Mouse (Mus musculus): ENCODE data around the gene Gm20662. TPM values are rescaled to one million over a fixed set of nuclear protein-coding genes. Genes with fewer than 3 reads are reported as not detected.

Gm20662 gene
- polyA plus RNA-seq (2014; fragmentation: Nextera tagmentation; extraction: Ambion mirVana): 0.55 and 0.71 TPM in 2 replicates

DNA sequence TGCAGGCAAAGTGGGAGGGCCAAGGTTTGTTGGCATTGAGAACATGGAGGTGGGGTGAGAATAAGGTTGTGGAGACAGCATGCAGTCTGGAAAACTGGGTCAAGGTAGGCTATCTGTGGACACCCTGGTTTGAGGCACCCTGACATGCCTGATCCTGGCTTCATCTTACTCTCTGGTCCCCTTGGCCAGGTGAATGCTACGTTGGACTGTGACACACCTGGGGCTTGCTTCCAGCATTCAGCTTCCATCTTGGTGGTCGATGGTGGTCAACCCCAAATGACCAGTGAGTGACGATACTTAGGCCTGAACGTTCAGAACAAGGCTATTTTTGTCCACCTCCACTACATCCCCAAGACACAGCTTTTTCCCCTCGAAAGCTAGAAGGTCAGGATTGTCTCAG, at the start of gene Gm20662:
TSS of gene Gm20662 (plus strand) at position 301 of the 400 bp plus-strand sequence.
- 78% methylated on average over 5 of the region's 5 CpGs for WGBS
- no peak within 1 kb of the TSS for H3K4me2 ChIP-seq (ENCODE audit: low read length)
- H3K9ac ChIP-seq (ENCODE audit: low read length): no peak within 1 kb of the TSS
- H3K27ac ChIP-seq (replicated peaks in 1 of 2; ENCODE audit: control insufficient read depth in 1 of 2, insufficient read depth in 1 of 2, low read depth in 2 of 2, low read length in 2 of 2): no peak within 1 kb of the TSS
- peaks cover 4 to 12% of the 10 kb centered on the region in 2 experiments; a peak in 2 of 4 replicates for H3K4me1 ChIP-seq (ENCODE audit: control insufficient read depth in 2 of 2, insufficient read depth in 2 of 2, low read length in 2 of 2)
- no peaks in the 10 kb centered on the region for H3K27me3 ChIP-seq (ENCODE audit: control insufficient read depth, insufficient read depth, low read length)
- ATAC-seq (ENCODE audit: insufficient number of reproducible peaks, insufficient read depth, low FRiP score, low read depth): no peak
- no peaks in the 10 kb centered on the region for H3K36me3 ChIP-seq (ENCODE audit: control insufficient read depth, insufficient read depth, low read length)
- H3K4me3 ChIP-seq (ENCODE audit: control insufficient read depth in 1 of 2, insufficient read depth in 1 of 2, low read depth in 1 of 2, low read length in 2 of 2): no peak within 1 kb of the TSS
- H3K9me3 ChIP-seq (ENCODE audit: control insufficient read depth, low read length): no peaks in the 10 kb centered on the region

DNA sequence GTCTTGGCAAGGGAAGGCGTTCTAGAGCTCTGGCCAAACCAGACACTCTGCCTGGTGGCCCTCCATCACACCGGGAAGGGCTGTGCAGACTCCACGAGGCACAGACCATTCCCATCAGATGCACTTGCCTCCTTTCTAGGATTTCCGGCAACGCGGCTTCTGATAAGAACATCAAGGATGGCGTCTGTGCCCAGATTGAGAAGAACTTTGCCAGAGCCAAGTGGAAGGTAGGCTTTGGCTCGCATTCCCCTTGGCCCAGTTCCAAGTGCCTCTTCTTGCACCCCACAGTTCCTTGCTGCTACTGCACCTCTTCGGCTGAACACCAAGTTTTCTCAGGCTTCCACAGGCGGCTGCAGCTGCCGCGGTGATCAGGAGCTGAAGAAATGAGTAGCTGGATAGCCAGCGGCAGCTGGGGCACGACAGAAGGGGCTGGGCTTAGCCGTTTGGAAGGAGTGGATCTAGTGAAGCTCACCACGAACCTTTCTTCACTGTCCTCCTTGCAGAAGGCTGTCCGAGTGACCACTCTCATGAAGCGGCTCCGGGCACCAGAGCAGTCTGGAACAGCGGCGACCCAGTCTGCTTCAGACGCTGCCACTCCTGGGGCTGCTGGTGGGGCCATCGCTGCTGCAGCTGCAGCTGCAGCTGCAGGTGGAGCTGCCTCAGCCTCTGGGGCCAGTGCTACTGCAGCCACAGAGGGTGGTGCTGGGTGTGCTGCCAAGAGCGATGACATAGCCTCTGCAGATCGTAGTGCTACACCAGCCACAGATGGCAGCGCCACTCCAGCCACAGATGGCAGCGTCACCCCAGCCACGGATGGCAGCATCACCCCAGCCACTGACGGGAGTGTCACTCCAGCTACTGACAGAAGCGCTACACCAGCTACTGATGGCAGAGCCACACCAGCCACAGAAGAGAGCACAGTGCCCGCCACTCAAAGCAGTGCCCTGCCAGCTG, 48.6 kb upstream of the Gm20662 start:
- H3K4me1 ChIP-seq (ENCODE audit: control insufficient read depth in 2 of 2, insufficient read depth in 2 of 2, low read length in 2 of 2): peaks cover 3 to 8% of the 10 kb centered on the region in 2 experiments; a peak in 2 of 4 replicates
- no peak overlapping the region for H3K27ac ChIP-seq (replicated peaks in 1 of 2; ENCODE audit: control insufficient read depth in 1 of 2, insufficient read depth in 1 of 2, low read depth in 2 of 2, low read length in 2 of 2)
- no peaks in the 10 kb centered on the region for H3K36me3 ChIP-seq (ENCODE audit: control insufficient read depth, insufficient read depth, low read length)
- no peak overlapping the region for H3K4me3 ChIP-seq (ENCODE audit: control insufficient read depth in 1 of 2, insufficient read depth in 1 of 2, low read depth in 1 of 2, low read length in 2 of 2)
- H3K9me3 ChIP-seq (ENCODE audit: control insufficient read depth, low read length): no peaks in the 10 kb centered on the region
- 82% methylated on average over 31 of the region's 31 CpGs for WGBS
- H3K27me3 ChIP-seq (ENCODE audit: control insufficient read depth, insufficient read depth, low read length): no peaks in the 10 kb centered on the region
- H3K4me2 ChIP-seq (ENCODE audit: low read length): no peak overlapping the region
- ATAC-seq (ENCODE audit: insufficient number of reproducible peaks, insufficient read depth, low FRiP score, low read depth): no peak
- no peak overlapping the region for H3K9ac ChIP-seq (ENCODE audit: low read length)

DNA sequence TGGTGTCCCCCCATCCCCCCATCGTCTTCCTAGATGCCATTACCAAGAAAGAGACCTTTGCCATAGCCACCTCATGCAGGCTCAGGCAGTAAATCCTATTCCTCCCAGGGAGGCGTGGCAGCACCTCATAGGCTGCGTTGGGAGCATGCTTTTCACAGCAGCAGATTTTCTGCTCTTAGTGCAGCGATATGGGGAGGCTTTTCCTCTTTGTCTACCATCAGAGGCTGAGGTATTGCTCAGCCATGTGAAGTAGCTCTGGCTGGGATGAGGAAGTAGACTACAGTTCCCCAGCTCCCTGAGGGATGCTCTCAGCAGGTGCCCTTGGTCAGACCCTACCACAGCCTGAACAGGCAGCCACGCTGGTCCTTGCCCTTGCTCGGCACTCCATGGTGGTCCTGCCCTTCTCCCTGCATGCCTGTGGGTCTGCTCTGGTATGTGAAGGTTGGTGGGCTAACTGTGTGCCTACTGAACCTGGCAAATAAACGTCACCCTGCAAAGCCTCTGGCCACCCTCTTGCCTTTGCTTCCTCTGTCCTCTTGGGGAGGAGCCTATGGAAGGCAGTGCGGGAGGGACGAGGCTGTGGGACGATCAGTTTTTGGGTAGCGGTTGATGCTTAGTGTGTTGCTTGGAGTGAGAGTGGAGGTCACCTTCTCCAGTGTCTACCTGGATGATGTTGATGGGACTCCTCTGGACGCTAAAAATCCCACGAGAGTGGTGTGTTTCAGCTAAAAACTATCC, 46.8 kb upstream of the Gm20662 start:
- 78% methylated on average over 13 of the region's 13 CpGs for WGBS
- Histone ChIP-seq H3K9ac (ENCODE audit: low read length) (no peak overlapping the region), H3K27me3 (ENCODE audit: control insufficient read depth, insufficient read depth, low read length) (no peaks in the 10 kb centered on the region), H3K27ac (replicated peaks in 1 of 2; ENCODE audit: control insufficient read depth in 1 of 2, insufficient read depth in 1 of 2, low read depth in 2 of 2, low read length in 2 of 2) (no peak overlapping the region), H3K4me1 (ENCODE audit: control insufficient read depth in 2 of 2, insufficient read depth in 2 of 2, low read length in 2 of 2) (peaks cover 3 to 8% of the 10 kb centered on the region in 2 experiments; a peak in 2 of 4 replicates), H3K9me3 (ENCODE audit: control insufficient read depth, low read length) (no peaks in the 10 kb centered on the region), H3K4me3 (ENCODE audit: control insufficient read depth in 1 of 2, insufficient read depth in 1 of 2, low read depth in 1 of 2, low read length in 2 of 2) (no peak overlapping the region), H3K4me2 (ENCODE audit: low read length) (no peak overlapping the region), H3K36me3 (ENCODE audit: control insufficient read depth, insufficient read depth, low read length) (no peaks in the 10 kb centered on the region)
- no peak for ATAC-seq (ENCODE audit: insufficient number of reproducible peaks, insufficient read depth, low FRiP score, low read depth)

DNA sequence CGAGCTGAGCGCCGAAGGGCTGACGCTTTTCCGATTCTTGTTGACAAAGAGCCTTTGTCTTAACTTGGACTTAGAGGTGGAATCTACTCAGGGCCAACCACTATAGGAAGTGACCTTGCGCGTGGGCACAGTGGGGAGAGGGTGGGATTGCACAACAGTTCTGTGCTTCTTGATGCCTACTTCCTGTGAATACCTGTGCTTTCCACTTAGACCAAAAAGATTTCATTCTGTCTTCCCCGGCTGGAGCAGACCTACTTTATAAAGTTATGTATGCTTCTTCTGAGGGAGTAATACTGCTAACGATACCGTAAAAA, 46.3 kb upstream of the Gm20662 start, which contains the start of gene Traip:
TSS of gene Traip (plus strand) at position 215 of the 314 bp plus-strand sequence.
- Histone ChIP-seq H3K4me3 (ENCODE audit: control insufficient read depth in 1 of 2, insufficient read depth in 1 of 2, low read depth in 1 of 2, low read length in 2 of 2) (peak within 1 kb of the TSS; percentile 69 to 97), H3K9ac (ENCODE audit: low read length) (peak within 1 kb of the TSS; percentile 76), H3K9me3 (ENCODE audit: control insufficient read depth, low read length) (no peaks in the 10 kb centered on the region), H3K27me3 (ENCODE audit: control insufficient read depth, insufficient read depth, low read length) (no peaks in the 10 kb centered on the region), H3K36me3 (ENCODE audit: control insufficient read depth, insufficient read depth, low read length) (no peaks in the 10 kb centered on the region), H3K4me2 (ENCODE audit: low read length) (peak within 1 kb of the TSS; percentile 75), H3K27ac (replicated peaks in 1 of 2; ENCODE audit: control insufficient read depth in 1 of 2, insufficient read depth in 1 of 2, low read depth in 2 of 2, low read length in 2 of 2) (peak within 1 kb of the TSS; percentile 61 to 88; a peak in 3 of 4 replicates), H3K4me1 (ENCODE audit: control insufficient read depth in 2 of 2, insufficient read depth in 2 of 2, low read length in 2 of 2) (peaks cover 3 to 8% of the 10 kb centered on the region in 2 experiments; a peak in 2 of 4 replicates)
- ATAC-seq (ENCODE audit: insufficient number of reproducible peaks, insufficient read depth, low FRiP score, low read depth): no peak
- 90% methylated on average over 10 of the region's 10 CpGs for WGBS

DNA sequence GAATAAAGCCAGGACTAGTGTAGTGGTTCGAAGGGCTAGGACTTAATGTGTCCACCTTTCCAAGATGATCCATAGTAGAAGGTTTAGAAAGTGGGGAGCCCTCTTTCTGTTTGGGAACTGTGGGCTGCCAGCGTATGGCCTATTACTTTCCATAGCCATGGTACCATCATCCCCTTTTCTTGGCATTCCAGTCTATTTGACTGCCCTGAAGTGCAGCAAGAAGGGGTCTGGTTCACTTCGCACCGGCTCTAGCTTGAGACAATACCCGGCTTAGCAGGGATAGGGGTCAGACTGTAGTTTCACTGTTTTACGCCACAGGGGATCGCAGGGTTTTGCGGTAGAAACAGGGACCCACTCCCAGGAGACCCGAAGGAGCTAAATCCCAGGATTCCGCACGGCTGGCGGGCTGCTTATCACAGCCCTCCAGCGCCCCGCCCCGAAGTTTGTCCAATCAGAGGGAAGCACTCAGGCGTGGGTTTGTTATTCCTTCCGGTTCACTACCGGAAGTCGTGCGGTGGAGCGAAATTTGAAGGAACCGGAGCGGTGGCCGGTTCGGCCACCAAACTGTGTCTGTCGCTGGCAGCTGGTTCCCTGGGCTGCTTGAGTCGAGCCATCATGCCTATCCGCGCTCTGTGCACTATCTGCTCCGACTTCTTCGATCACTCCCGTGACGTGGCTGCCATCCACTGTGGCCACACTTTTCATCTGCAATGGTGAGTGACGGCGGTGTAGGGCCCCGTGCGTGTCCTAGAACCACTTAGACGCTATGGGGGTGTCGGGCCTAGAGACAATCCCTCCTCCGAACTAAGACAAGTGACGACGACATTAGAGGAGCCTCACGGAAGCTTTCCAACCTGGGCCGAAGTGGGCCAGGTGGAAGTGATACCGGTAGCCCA, 45.4 kb upstream of the Gm20662 start:
- Histone ChIP-seq H3K27me3 (ENCODE audit: control insufficient read depth, insufficient read depth, low read length) (no peaks in the 10 kb centered on the region), H3K4me3 (ENCODE audit: control insufficient read depth in 1 of 2, insufficient read depth in 1 of 2, low read depth in 1 of 2, low read length in 2 of 2) (peak overlapping the region; percentile 69 to 97), H3K36me3 (ENCODE audit: control insufficient read depth, insufficient read depth, low read length) (no peaks in the 10 kb centered on the region), H3K9ac (ENCODE audit: low read length) (peak overlapping the region; percentile 76), H3K9me3 (ENCODE audit: control insufficient read depth, low read length) (no peaks in the 10 kb centered on the region), H3K4me1 (ENCODE audit: control insufficient read depth in 2 of 2, insufficient read depth in 2 of 2, low read length in 2 of 2) (peaks cover 3 to 8% of the 10 kb centered on the region in 2 experiments; a peak in 2 of 4 replicates), H3K27ac (replicated peaks in 1 of 2; ENCODE audit: control insufficient read depth in 1 of 2, insufficient read depth in 1 of 2, low read depth in 2 of 2, low read length in 2 of 2) (peak overlapping the region; percentile 61 to 88; a peak in 3 of 4 replicates), H3K4me2 (ENCODE audit: low read length) (peak overlapping the region; percentile 75)
- ATAC-seq (ENCODE audit: insufficient number of reproducible peaks, insufficient read depth, low FRiP score, low read depth): peak; percentile 79; the same call in 1 of the 2 replicates
- 14% methylated on average over 45 of the region's 45 CpGs for WGBS

GRCm38 (mm10) chr9:107955613-107956289, 40.4 kb upstream of the Gm20662 start:
- Histone ChIP-seq H3K9ac (ENCODE audit: low read length) (no peak overlapping the region; the same call in 1 of the 2 replicates), H3K9me3 (ENCODE audit: control insufficient read depth, low read length) (no peaks in the 10 kb centered on the region), H3K4me1 (ENCODE audit: control insufficient read depth in 2 of 2, insufficient read depth in 2 of 2, low read length in 2 of 2) (peaks cover 3 to 5% of the 10 kb centered on the region in 2 experiments; a peak in 2 of 4 replicates), H3K27me3 (ENCODE audit: control insufficient read depth, insufficient read depth, low read length) (no peaks in the 10 kb centered on the region), H3K4me2 (ENCODE audit: low read length) (no peak overlapping the region), H3K36me3 (ENCODE audit: control insufficient read depth, insufficient read depth, low read length) (peaks cover 36% of the 10 kb centered on the region), H3K27ac (replicated peaks in 1 of 2; ENCODE audit: control insufficient read depth in 1 of 2, insufficient read depth in 1 of 2, low read depth in 2 of 2, low read length in 2 of 2) (no peak overlapping the region), H3K4me3 (ENCODE audit: control insufficient read depth in 1 of 2, insufficient read depth in 1 of 2, low read depth in 1 of 2, low read length in 2 of 2) (no peak overlapping the region)
- 58% methylated on average over 6 of the region's 6 CpGs for WGBS
- ATAC-seq (ENCODE audit: insufficient number of reproducible peaks, insufficient read depth, low FRiP score, low read depth): no peak

Data from heart, embryonic 14.5 days (tissue).